Mouse (Mus musculus): ENCODE measurements around the gene Defb43. TPM values are rescaled to one million over a fixed set of nuclear protein-coding genes. Genes with fewer than 3 reads are reported as not detected.

The Defb43 gene
- total RNA-seq, 2 experiments from 2014 or later, result not detected

GRCm38 (mm10) chr14:63065391-63065790, 53.8 kb downstream of the Defb43 start:
- no peak for DNase-seq (ENCODE audit: extremely low spot score in 1 of 2, low spot score in 1 of 2)

- peak; percentile 62 to 95 for DNase-seq (ENCODE audit: extremely low spot score in 1 of 2, low spot score in 1 of 2)
Observed at GRCm38 (mm10) chr14:63066630-63067310, 55.2 kb downstream of the Defb43 start.

Other genes starting within 250 kb of the Defb43 start
- 10 to 100 TPM; 14.1 to 16.5 TPM for gene Wdfy2, start 174.1 kb upstream of the Defb43 start, total RNA-seq (2021)
- not detected for gene Defb48, start 27.3 kb upstream of the Defb43 start, total RNA-seq (2021)
- gene Defb47, start 13.7 kb upstream of the Defb43 start, total RNA-seq (2021), result not detected
- gene Defb42, start 35.2 kb downstream of the Defb43 start, total RNA-seq (2021), result under 1 TPM in 1 of 2 experiments, not detected in 1; 0.49 TPM
- gene Defb30, start 38.2 kb downstream of the Defb43 start, total RNA-seq (2021), result not detected

Data from layer of hippocampus, postnatal 25 days (tissue).